Mouse (Mus musculus): ENCODE measurements at regions not wholly inside any gene's neighbourhood (a gene's known extent, or its start where the extent isn't known, plus 50 kb on each side); places are given as distances from the start of the nearest gene placed in this dataset.

- Histone ChIP-seq H3K9me3 (ENCODE audit: control insufficient read depth, low read depth, low read length) (no peaks in the 10 kb centered on the region), H3K4me1 (ENCODE audit: control insufficient read depth, insufficient read depth, low read length) (no peaks in the 10 kb centered on the region), H3K27ac (ENCODE audit: low read length) (no peak overlapping the region), H3K4me3 (ENCODE audit: low read depth, low read length) (no peak overlapping the region), H3K27me3 (ENCODE audit: control insufficient read depth, insufficient read depth, low read length) (no peaks in the 10 kb centered on the region), H3K4me2 (replicated peaks; ENCODE audit: low read depth, low read length) (no peak overlapping the region), H3K36me3 (ENCODE audit: control insufficient read depth, insufficient read depth, low read length) (no peaks in the 10 kb centered on the region), H3K9ac (replicated peaks; ENCODE audit: low read depth, low read length) (no peak overlapping the region)
- ATAC-seq (ENCODE audit: insufficient number of reproducible peaks, insufficient read depth, low FRiP score, low read depth) = no peak
- 64% methylated on average over 3 of the region's 3 CpGs for WGBS
Measured at GRCm38 (mm10) chr2:9782698-9783097, 98.4 kb upstream of the 4930412O13Rik start.

- H3K9me3 ChIP-seq (ENCODE audit: control insufficient read depth, low read depth, low read length) = no peaks in the 10 kb centered on the region
- H3K9ac ChIP-seq (replicated peaks; ENCODE audit: low read depth, low read length) = no peak overlapping the region
- WGBS = 92% methylated on average over 1 of the region's 1 CpGs
- H3K27ac ChIP-seq (ENCODE audit: low read length) = no peak overlapping the region
- H3K4me1 ChIP-seq (ENCODE audit: control insufficient read depth, insufficient read depth, low read length) = no peaks in the 10 kb centered on the region
- no peaks in the 10 kb centered on the region for H3K36me3 ChIP-seq (ENCODE audit: control insufficient read depth, insufficient read depth, low read length)
- H3K27me3 ChIP-seq (ENCODE audit: control insufficient read depth, insufficient read depth, low read length) = no peaks in the 10 kb centered on the region
- ATAC-seq (ENCODE audit: insufficient number of reproducible peaks, insufficient read depth, low FRiP score, low read depth) = no peak
- H3K4me3 ChIP-seq (ENCODE audit: low read depth, low read length) = no peak overlapping the region
- no peak overlapping the region for H3K4me2 ChIP-seq (replicated peaks; ENCODE audit: low read depth, low read length)
Measured at GRCm38 (mm10) chr2:9791970-9792369, 89.1 kb upstream of the 4930412O13Rik start.

GRCm38 (mm10) chr2:9792381-9792780 is 88.7 kb upstream of the 4930412O13Rik start:
- no peak for ATAC-seq (ENCODE audit: insufficient number of reproducible peaks, insufficient read depth, low FRiP score, low read depth)
- H3K4me2 ChIP-seq (replicated peaks; ENCODE audit: low read depth, low read length) = no peak overlapping the region
- H3K36me3 ChIP-seq (ENCODE audit: control insufficient read depth, insufficient read depth, low read length) = no peaks in the 10 kb centered on the region
- no peak overlapping the region for H3K4me3 ChIP-seq (ENCODE audit: low read depth, low read length)
- no peak overlapping the region for H3K9ac ChIP-seq (replicated peaks; ENCODE audit: low read depth, low read length)
- no peaks in the 10 kb centered on the region for H3K27me3 ChIP-seq (ENCODE audit: control insufficient read depth, insufficient read depth, low read length)
- H3K27ac ChIP-seq (ENCODE audit: low read length) = no peak overlapping the region
- 89% methylated on average over 1 of the region's 1 CpGs for WGBS
- H3K4me1 ChIP-seq (ENCODE audit: control insufficient read depth, insufficient read depth, low read length) = no peaks in the 10 kb centered on the region
- no peaks in the 10 kb centered on the region for H3K9me3 ChIP-seq (ENCODE audit: control insufficient read depth, low read depth, low read length)

GRCm38 (mm10) chr2:9795401-9795800 is 85.7 kb upstream of the 4930412O13Rik start:
- no peaks in the 10 kb centered on the region for H3K4me1 ChIP-seq (ENCODE audit: control insufficient read depth, insufficient read depth, low read length)
- no peak for ATAC-seq (ENCODE audit: insufficient number of reproducible peaks, insufficient read depth, low FRiP score, low read depth)
- 75% methylated on average over 4 of the region's 4 CpGs for WGBS

GRCm38 (mm10) chr2:9801484-9801883 is 79.6 kb upstream of the 4930412O13Rik start:
- no peaks in the 10 kb centered on the region for H3K36me3 ChIP-seq (ENCODE audit: control insufficient read depth, insufficient read depth, low read length)
- no peaks in the 10 kb centered on the region for H3K9me3 ChIP-seq (ENCODE audit: control insufficient read depth, low read depth, low read length)
- no peak for ATAC-seq (ENCODE audit: insufficient number of reproducible peaks, insufficient read depth, low FRiP score, low read depth)
- no peak overlapping the region for H3K27ac ChIP-seq (ENCODE audit: low read length)
- H3K4me3 ChIP-seq (ENCODE audit: low read depth, low read length) = no peak overlapping the region
- no peak overlapping the region for H3K4me2 ChIP-seq (replicated peaks; ENCODE audit: low read depth, low read length)
- WGBS = 74% methylated on average over 8 of the region's 8 CpGs
- no peaks in the 10 kb centered on the region for H3K27me3 ChIP-seq (ENCODE audit: control insufficient read depth, insufficient read depth, low read length)
- H3K4me1 ChIP-seq (ENCODE audit: control insufficient read depth, insufficient read depth, low read length) = no peaks in the 10 kb centered on the region
- no peak overlapping the region for H3K9ac ChIP-seq (replicated peaks; ENCODE audit: low read depth, low read length)

More at GRCm38 (mm10) chr2:9795401-9795800, 85.7 kb upstream of the 4930412O13Rik start:
- Histone ChIP-seq H3K9ac (replicated peaks; ENCODE audit: low read depth, low read length) (no peak overlapping the region), H3K27ac (ENCODE audit: low read length) (no peak overlapping the region), H3K9me3 (ENCODE audit: control insufficient read depth, low read depth, low read length) (no peaks in the 10 kb centered on the region), H3K36me3 (ENCODE audit: control insufficient read depth, insufficient read depth, low read length) (no peaks in the 10 kb centered on the region), H3K4me3 (ENCODE audit: low read depth, low read length) (no peak overlapping the region), H3K27me3 (ENCODE audit: control insufficient read depth, insufficient read depth, low read length) (no peaks in the 10 kb centered on the region), H3K4me2 (replicated peaks; ENCODE audit: low read depth, low read length) (no peak overlapping the region)

GRCm38 (mm10) chr2:9804306-9804705 is 76.7 kb upstream of the 4930412O13Rik start:
- Histone ChIP-seq H3K4me3 (ENCODE audit: low read depth, low read length) (no peak overlapping the region), H3K27ac (ENCODE audit: low read length) (no peak overlapping the region), H3K27me3 (ENCODE audit: control insufficient read depth, insufficient read depth, low read length) (no peaks in the 10 kb centered on the region), H3K4me1 (ENCODE audit: control insufficient read depth, insufficient read depth, low read length) (no peaks in the 10 kb centered on the region), H3K9me3 (ENCODE audit: control insufficient read depth, low read depth, low read length) (no peaks in the 10 kb centered on the region), H3K9ac (replicated peaks; ENCODE audit: low read depth, low read length) (no peak overlapping the region), H3K36me3 (ENCODE audit: control insufficient read depth, insufficient read depth, low read length) (no peaks in the 10 kb centered on the region), H3K4me2 (replicated peaks; ENCODE audit: low read depth, low read length) (no peak overlapping the region)
- no peak for ATAC-seq (ENCODE audit: insufficient number of reproducible peaks, insufficient read depth, low FRiP score, low read depth)
- WGBS = 64% methylated on average over 3 of the region's 3 CpGs

GRCm38 (mm10) chr2:9805590-9805989 is 75.5 kb upstream of the 4930412O13Rik start:
- ATAC-seq (ENCODE audit: insufficient number of reproducible peaks, insufficient read depth, low FRiP score, low read depth) = no peak
- Histone ChIP-seq H3K27me3 (ENCODE audit: control insufficient read depth, insufficient read depth, low read length) (no peaks in the 10 kb centered on the region), H3K27ac (ENCODE audit: low read length) (no peak overlapping the region), H3K4me1 (ENCODE audit: control insufficient read depth, insufficient read depth, low read length) (no peaks in the 10 kb centered on the region), H3K4me3 (ENCODE audit: low read depth, low read length) (no peak overlapping the region), H3K36me3 (ENCODE audit: control insufficient read depth, insufficient read depth, low read length) (no peaks in the 10 kb centered on the region), H3K9me3 (ENCODE audit: control insufficient read depth, low read depth, low read length) (no peaks in the 10 kb centered on the region), H3K9ac (replicated peaks; ENCODE audit: low read depth, low read length) (no peak overlapping the region), H3K4me2 (replicated peaks; ENCODE audit: low read depth, low read length) (no peak overlapping the region)
- 85% methylated on average over 6 of the region's 6 CpGs for WGBS
